Mouse (Mus musculus): ENCODE results near the gene Prdm11.

GRCm38 (mm10) chr2:92944356-92944755, 101.6 kb downstream of the Prdm11 start:
- TF ChIP-seq EP300 (IDR thresholded peaks at IDR 0.05; ENCODE audit: low read length) (no peak), ZC3H11A (IDR thresholded peaks at IDR 0.05; ENCODE audit: low read depth, low read length) (no peak), KAT2A (IDR thresholded peaks at IDR 0.05; ENCODE audit: insufficient replicate concordance, low read length) (no peak), CTCF (conservative IDR thresholded peaks at IDR 0.05 in 1 of 2, IDR thresholded peaks at IDR 0.05 in 1 of 2; ENCODE audit: low read depth in 2 of 2, low read length in 2 of 2) (no peak), HCFC1 (IDR thresholded peaks at IDR 0.05; ENCODE audit: low read depth, low read length) (no peak), POLR2A (IDR thresholded peaks at IDR 0.05; ENCODE audit: low read depth, low read length) (no peak), MYC (IDR thresholded peaks at IDR 0.05; ENCODE audit: low read depth, low read length) (no peak), ZNF384 (IDR thresholded peaks at IDR 0.05; ENCODE audit: low read depth, low read length) (no peak), JUND (conservative IDR thresholded peaks at IDR 0.05; ENCODE audit: low read depth, low read length) (no peak), NRF1 (IDR thresholded peaks at IDR 0.05; ENCODE audit: low read depth, low read length) (no peak)

All from CH12.LX (cell line).